Mouse (Mus musculus): Measurements from ENCODE around the gene Cep164.
A peak's percentile ranks its signal among the peaks of the same experiment; 100 is the strongest.

Cep164 gene

GRCm38 (mm10) chr9:45838434-45839138 is 10.1 kb upstream of the Cep164 start, which contains the start of gene Bace1:
Gene Bace1, plus strand, starts transcription at chr9:45838580.
- DNase-seq (ENCODE audit: low spot score in 2 of 2), result peak in 1 of 2 experiments; percentile 36

- DNase-seq (ENCODE audit: low spot score in 2 of 2), result no peak
Measured at GRCm38 (mm10) chr9:45838069-45838433, 9.6 kb upstream of the Cep164 start.

- no peak for DNase-seq (ENCODE audit: low spot score in 2 of 2)
Measured at GRCm38 (mm10) chr9:45833461-45833860, 5.0 kb upstream of the Cep164 start.

- DNase-seq (ENCODE audit: low spot score in 2 of 2), result no peak
Measured at GRCm38 (mm10) chr9:45832898-45833297, 4.4 kb upstream of the Cep164 start.

GRCm38 (mm10) chr9:45829107-45829506 is 616 bp upstream of the Cep164 start:
- peak; percentile 79 to 89 for DNase-seq (ENCODE audit: low spot score in 2 of 2)

GRCm38 (mm10) chr9:45827663-45828290 is 714 bp downstream of the Cep164 start:
- no peak for DNase-seq (ENCODE audit: low spot score in 2 of 2)

- DNase-seq (ENCODE audit: low spot score in 2 of 2), result no peak
Measured at GRCm38 (mm10) chr9:45818406-45819011, 10.0 kb downstream of the Cep164 start.

- no peak for DNase-seq (ENCODE audit: low spot score in 2 of 2)
Measured at GRCm38 (mm10) chr9:45815525-45815924, 13.0 kb downstream of the Cep164 start.

GRCm38 (mm10) chr9:45815113-45815512 is 13.4 kb downstream of the Cep164 start:
- DNase-seq (ENCODE audit: low spot score in 2 of 2), result no peak

GRCm38 (mm10) chr9:45811946-45812345 is 16.5 kb downstream of the Cep164 start:
- no peak for DNase-seq (ENCODE audit: low spot score in 2 of 2)

GRCm38 (mm10) chr9:45807761-45808160 is 20.7 kb downstream of the Cep164 start:
- DNase-seq (ENCODE audit: low spot score in 2 of 2), result no peak

GRCm38 (mm10) chr9:45807337-45807736 is 21.2 kb downstream of the Cep164 start:
- no peak for DNase-seq (ENCODE audit: low spot score in 2 of 2)

GRCm38 (mm10) chr9:45806847-45807246 is 21.6 kb downstream of the Cep164 start:
- DNase-seq (ENCODE audit: low spot score in 2 of 2), result no peak

- DNase-seq (ENCODE audit: low spot score in 2 of 2), result peak in 1 of 2 experiments; percentile 56
Measured at GRCm38 (mm10) chr9:45803070-45803774, 25.3 kb downstream of the Cep164 start.

GRCm38 (mm10) chr9:45799402-45799801 is 29.1 kb downstream of the Cep164 start:
- no peak for DNase-seq (ENCODE audit: low spot score in 2 of 2)

- DNase-seq (ENCODE audit: low spot score in 2 of 2), result no peak
Measured at GRCm38 (mm10) chr9:45798467-45799164, 29.9 kb downstream of the Cep164 start.

- no peak for DNase-seq (ENCODE audit: low spot score in 2 of 2)
Measured at GRCm38 (mm10) chr9:45797271-45797670, 31.2 kb downstream of the Cep164 start.

- DNase-seq (ENCODE audit: low spot score in 2 of 2), result no peak
Measured at GRCm38 (mm10) chr9:45795722-45796121, 32.8 kb downstream of the Cep164 start.

GRCm38 (mm10) chr9:45793697-45794096 is 34.8 kb downstream of the Cep164 start:
- DNase-seq (ENCODE audit: low spot score in 2 of 2), result no peak

GRCm38 (mm10) chr9:45792235-45792634 is 36.3 kb downstream of the Cep164 start:
- DNase-seq (ENCODE audit: low spot score in 2 of 2), result no peak

- DNase-seq (ENCODE audit: low spot score in 2 of 2), result no peak
Measured at GRCm38 (mm10) chr9:45791456-45792142, 36.9 kb downstream of the Cep164 start.
